Mouse (Mus musculus) heart, embryonic 14.5 days (tissue): ENCODE measurements around the gene Tarbp2. TPM values are rescaled to one million over a fixed set of nuclear protein-coding genes. Genes with fewer than 3 reads are reported as not detected.
A peak's percentile ranks its signal among the peaks of the same experiment; 100 is the strongest.

Source experiments
- ATAC-seq: fragments of 200-750 bp; cut with Nextera tagmentation; 2 replicates; pipeline ENCODE4 v1.8.0; 2017; ENCODE audit warnings: low read depth, moderate TSS enrichment; ENCODE audit not compliant: insufficient number of reproducible peaks, insufficient read depth, low FRiP score
- H3K27ac ChIP-seq, 2 experiments: fragments of 200-500 bp in 1 of 2; fragments of 300-500 bp in 1 of 2; sonication (generic) in 1 of 2; replicated peaks in 1 of 2; 2 replicates each; pipeline ENCODE4 v1.5.1; 2012 to 2014; ENCODE audit warnings: low read depth in 2 of 2, low read length in 2 of 2, control low read depth in 1 of 2, mild to moderate bottlenecking in 1 of 2, mixed read lengths in 1 of 2; ENCODE audit not compliant: control insufficient read depth in 1 of 2, insufficient read depth in 1 of 2
- H3K27me3 ChIP-seq: fragments of 300-500 bp; sonication (generic); 2 replicates; pipeline ENCODE4 v1.6.1; 2014; ENCODE audit warnings: mild to moderate bottlenecking, low read length, control low read depth; ENCODE audit not compliant: control insufficient read depth, insufficient read depth
- H3K36me3 ChIP-seq: fragments of 300-500 bp; sonication (generic); 2 replicates; pipeline ENCODE4 v1.6.1; 2014; ENCODE audit warnings: mild to moderate bottlenecking, control low read depth, low read length, mixed read lengths; ENCODE audit not compliant: control insufficient read depth, insufficient read depth
- H3K4me1 ChIP-seq, 2 experiments: fragments of 200-500 bp in 1 of 2; fragments of 300-500 bp in 1 of 2; sonication (generic) in 1 of 2; 2 replicates each; pipeline ENCODE4 v1.6.1; 2012 to 2014; ENCODE audit warnings: low read length in 2 of 2, control low read depth in 1 of 2, mixed read lengths in 1 of 2; ENCODE audit not compliant: control insufficient read depth in 2 of 2, insufficient read depth in 2 of 2
- H3K4me2 ChIP-seq: fragments of 300-500 bp; sonication (generic); 2 replicates; pipeline ENCODE4 v1.6.1; 2014; ENCODE audit warnings: mild to moderate bottlenecking, low read length
- H3K4me3 ChIP-seq, 2 experiments: fragments of 200-500 bp in 1 of 2; fragments of 300-500 bp in 1 of 2; sonication (generic) in 1 of 2; 2 replicates each; pipeline ENCODE4 v1.5.1; 2012 to 2014; ENCODE audit warnings: low read length in 2 of 2, mild to moderate bottlenecking in 2 of 2, control low read depth in 1 of 2, low read depth in 1 of 2, moderate library complexity in 1 of 2; ENCODE audit not compliant: control insufficient read depth in 1 of 2, insufficient read depth in 1 of 2
- H3K9ac ChIP-seq: fragments of 300-500 bp; sonication (generic); 2 replicates; pipeline ENCODE4 v1.6.1; 2014; ENCODE audit warnings: mild to moderate bottlenecking, low read length
- H3K9me3 ChIP-seq: fragments of 300-500 bp; sonication (generic); 2 replicates; pipeline ENCODE4 v1.6.1; 2016; ENCODE audit warnings: low read length, control low read depth; ENCODE audit not compliant: control insufficient read depth
- WGBS: fragments of 180-500 bp; shearing (Covaris S2); extraction: QIAGEN DNeasy Blood & Tissue Kit; methylation state at CpG from one replicate; pipeline ENCODE4 v1.1.7; 2014; 5-methylcytosine and 5-hydroxymethylcytosine counted together
- polyA plus RNA-seq: library from polyadenylated mRNA; unstranded; fragments of >200 nt; fragmentation: Nextera tagmentation; extraction: Ambion mirVana; gene quantifications from 2 replicates; pipeline ENCODE4 v1.2.1, GENCODE M21; 2014

Gene Tarbp2
- polyA plus RNA-seq, 1 experiment from 2014 or later = 83.8 TPM

DNA sequence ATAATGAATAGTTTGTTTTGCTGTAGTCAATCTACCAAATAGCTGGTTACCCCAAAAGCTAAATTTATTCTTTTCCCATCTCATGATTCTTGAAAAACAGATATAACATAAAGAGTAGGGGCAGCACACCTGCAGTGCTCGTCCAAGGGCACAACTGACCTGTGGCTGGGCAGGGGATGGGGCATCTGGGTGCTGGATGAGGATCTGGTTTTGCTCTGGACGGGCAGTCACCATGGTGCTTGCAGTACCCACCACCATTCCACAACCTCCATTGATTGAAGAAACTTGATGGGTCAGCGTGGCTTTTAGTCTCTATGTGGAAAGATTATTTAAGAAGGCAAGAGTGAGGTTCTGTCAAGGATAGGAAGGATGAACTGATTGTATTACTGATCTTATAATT, 28.3 kb downstream of the Tarbp2 start:
- Histone ChIP-seq H3K36me3 (peaks cover 73% of the 10 kb centered on the region), H3K4me2 (no peak overlapping the region), H3K27me3 (no peaks in the 10 kb centered on the region), H3K4me1 (peaks cover 2 to 13% of the 10 kb centered on the region in 2 experiments; a peak in 2 of 4 replicates), H3K4me3 (no peak overlapping the region), H3K9ac (no peak overlapping the region), H3K9me3 (0 out of 2 replicates have a peak, but pooled peaks cover 4% of the 10 kb centered on the region), H3K27ac (peak overlapping the region in 1 of 2 experiments; percentile 63; a peak in 1 of 4 replicates)
- ATAC-seq = no peak
- WGBS = 90% methylated on average over 3 of the region's 3 CpGs

DNA sequence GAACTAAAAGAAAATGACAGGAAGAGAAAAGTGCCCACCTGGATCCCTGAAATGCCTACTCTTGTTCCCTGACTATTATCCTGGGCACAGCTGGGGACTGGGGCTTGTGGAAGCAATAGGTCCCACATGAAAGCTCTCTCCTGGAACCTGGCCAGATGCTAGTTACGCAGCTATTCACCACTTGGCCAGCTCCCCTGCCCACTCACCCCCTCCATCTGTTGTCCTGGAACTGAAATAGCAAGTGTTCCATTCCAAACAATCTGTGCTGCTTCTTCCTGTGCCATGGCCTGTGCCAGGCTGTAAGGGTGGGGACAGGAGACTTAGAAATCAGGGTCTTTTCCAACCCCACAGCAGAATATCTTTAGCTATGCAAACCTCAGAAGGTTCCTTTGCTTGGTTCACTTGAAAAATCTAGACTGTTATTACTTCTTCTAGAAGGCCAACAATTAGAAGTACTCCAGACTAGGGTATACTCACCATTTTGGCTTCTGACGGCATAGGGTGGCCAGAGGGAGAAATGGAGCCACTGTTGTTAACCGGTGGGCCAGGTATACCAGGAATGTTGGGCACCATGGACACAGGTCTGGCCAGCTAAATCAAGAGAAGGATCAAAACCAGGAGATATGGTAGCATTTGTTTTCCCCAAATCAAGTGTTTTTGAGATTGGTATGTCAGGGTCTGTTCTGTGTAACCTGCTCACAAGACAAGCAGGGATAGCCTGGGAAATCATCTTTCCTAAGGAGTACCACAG, 28.9 kb downstream of the Tarbp2 start:
- H3K9me3 ChIP-seq = 0 out of 2 replicates have a peak, but pooled peaks cover 2% of the 10 kb centered on the region
- H3K36me3 ChIP-seq = peaks cover 73% of the 10 kb centered on the region
- 65% methylated on average over 3 of the region's 3 CpGs for WGBS
- ATAC-seq = peak; percentile 50; the same call in 1 of the 2 replicates
- H3K4me2 ChIP-seq = no peak overlapping the region
- peaks cover 2 to 13% of the 10 kb centered on the region in 2 experiments; a peak in 2 of 4 replicates for H3K4me1 ChIP-seq
- peak overlapping the region; percentile 10 to 63; a peak in 3 of 4 replicates for H3K27ac ChIP-seq
- H3K4me3 ChIP-seq = no peak overlapping the region
- no peak overlapping the region for H3K9ac ChIP-seq
- no peaks in the 10 kb centered on the region for H3K27me3 ChIP-seq

DNA sequence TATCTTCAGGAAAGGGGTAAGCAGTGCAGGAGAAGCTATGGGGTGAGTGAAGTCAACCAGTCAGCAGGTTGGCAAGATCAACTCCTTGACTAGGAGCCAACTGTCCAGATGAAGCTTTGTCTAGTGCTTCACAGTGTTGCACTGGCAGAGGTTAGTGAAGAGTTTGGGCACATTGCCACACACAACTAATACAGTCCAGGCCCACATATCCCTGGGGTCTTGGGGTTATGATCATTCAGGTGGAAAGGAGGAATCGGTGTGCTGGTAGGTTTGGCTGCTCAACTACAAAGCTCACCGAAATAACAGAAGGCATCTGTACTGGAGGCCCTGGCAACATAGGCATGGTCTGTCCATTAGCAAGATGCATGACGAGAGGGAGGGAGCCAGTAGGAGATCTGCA, 29.5 kb downstream of the Tarbp2 start:
- Histone ChIP-seq H3K4me3 (no peak overlapping the region), H3K4me2 (no peak overlapping the region), H3K9ac (no peak overlapping the region), H3K9me3 (no peaks in the 10 kb centered on the region), H3K4me1 (peaks cover 2 to 13% of the 10 kb centered on the region in 2 experiments; a peak in 2 of 4 replicates), H3K27ac (peak overlapping the region in 1 of 2 experiments; percentile 63; a peak in 1 of 4 replicates), H3K27me3 (no peaks in the 10 kb centered on the region), H3K36me3 (peaks cover 73% of the 10 kb centered on the region)
- no peak for ATAC-seq
- 96% methylated on average over 3 of the region's 3 CpGs for WGBS

DNA sequence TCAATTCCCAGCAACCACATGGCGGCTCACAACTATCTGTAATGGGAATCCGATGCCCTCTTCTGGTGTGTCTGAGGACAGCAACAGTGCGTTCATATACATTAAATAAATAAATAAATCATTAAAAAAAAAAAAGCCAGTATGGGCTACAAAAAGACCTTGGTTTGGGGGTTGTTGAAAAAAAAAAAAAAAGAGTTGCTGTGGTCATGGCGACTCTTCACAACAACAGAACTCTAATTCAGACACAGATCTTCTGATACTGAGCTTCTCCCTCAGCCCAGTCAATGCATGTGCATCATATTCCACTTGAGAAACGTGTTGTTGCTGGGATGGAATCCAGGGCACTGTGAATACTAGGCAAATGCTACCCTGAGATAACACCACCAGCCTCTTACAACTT, 34.6 kb downstream of the Tarbp2 start:
- H3K9me3 ChIP-seq = no peaks in the 10 kb centered on the region
- no peaks in the 10 kb centered on the region for H3K27me3 ChIP-seq
- 91% methylated on average over 5 of the region's 5 CpGs for WGBS
- no peak overlapping the region for H3K27ac ChIP-seq
- H3K36me3 ChIP-seq = peaks cover 69% of the 10 kb centered on the region
- no peak overlapping the region for H3K4me3 ChIP-seq
- ATAC-seq = no peak
- H3K4me1 ChIP-seq = no peaks in the 10 kb centered on the region
- H3K9ac ChIP-seq = no peak overlapping the region
- H3K4me2 ChIP-seq = no peak overlapping the region

DNA sequence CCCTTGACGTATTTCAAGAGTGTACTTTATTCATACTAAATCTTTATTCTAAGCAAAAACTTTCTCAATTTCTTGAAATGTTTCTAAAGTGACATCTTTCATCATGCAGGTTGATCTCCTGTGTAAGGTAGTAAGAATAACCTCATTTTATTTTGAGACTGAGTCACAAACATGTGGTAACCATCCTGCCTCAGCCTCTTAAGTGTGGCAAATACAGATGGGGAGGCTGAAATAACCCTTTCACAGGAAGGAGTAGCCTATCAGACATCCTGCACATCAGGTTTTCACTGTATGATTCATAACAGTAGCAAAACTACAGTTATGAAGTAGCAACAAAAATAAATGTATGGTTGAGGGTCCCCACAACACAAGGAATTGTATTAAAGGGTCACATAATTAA, 37.6 kb downstream of the Tarbp2 start:
- Histone ChIP-seq H3K36me3 (peaks cover 67% of the 10 kb centered on the region), H3K27me3 (no peaks in the 10 kb centered on the region), H3K4me3 (no peak overlapping the region), H3K4me2 (no peak overlapping the region), H3K9me3 (no peaks in the 10 kb centered on the region), H3K27ac (no peak overlapping the region), H3K4me1 (no peaks in the 10 kb centered on the region), H3K9ac (no peak overlapping the region)
- 95% methylated on average over 1 of the region's 1 CpGs for WGBS
- ATAC-seq = no peak

DNA sequence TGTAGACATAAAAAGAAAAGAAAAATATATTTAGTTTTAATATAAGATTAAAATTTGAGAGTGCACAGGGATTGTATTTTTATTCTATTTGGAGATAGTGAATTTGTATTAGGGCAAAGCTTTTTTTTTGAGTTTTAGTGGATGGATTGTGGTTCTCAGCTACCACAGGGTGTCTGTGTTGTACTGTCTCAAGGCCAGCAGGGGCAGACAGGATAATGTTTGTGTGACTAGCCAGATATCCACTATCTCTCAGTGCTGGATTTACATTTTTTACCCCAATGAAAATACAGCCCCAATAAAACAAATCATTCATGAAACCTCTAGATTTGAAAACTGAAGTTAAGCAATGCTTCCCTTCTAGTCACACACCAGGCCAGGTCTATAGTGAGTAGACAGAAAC, 39.6 kb downstream of the Tarbp2 start:
- Histone ChIP-seq H3K36me3 (peaks cover 59% of the 10 kb centered on the region), H3K4me3 (no peak overlapping the region), H3K27me3 (no peaks in the 10 kb centered on the region), H3K9me3 (no peaks in the 10 kb centered on the region), H3K9ac (no peak overlapping the region), H3K27ac (0 out of 4 replicates have a peak overlapping the region, but pooled peaks of 1 of the 2 experiments have one; percentile 41), H3K4me1 (no peaks in the 10 kb centered on the region), H3K4me2 (no peak overlapping the region)
- no peak for ATAC-seq

DNA sequence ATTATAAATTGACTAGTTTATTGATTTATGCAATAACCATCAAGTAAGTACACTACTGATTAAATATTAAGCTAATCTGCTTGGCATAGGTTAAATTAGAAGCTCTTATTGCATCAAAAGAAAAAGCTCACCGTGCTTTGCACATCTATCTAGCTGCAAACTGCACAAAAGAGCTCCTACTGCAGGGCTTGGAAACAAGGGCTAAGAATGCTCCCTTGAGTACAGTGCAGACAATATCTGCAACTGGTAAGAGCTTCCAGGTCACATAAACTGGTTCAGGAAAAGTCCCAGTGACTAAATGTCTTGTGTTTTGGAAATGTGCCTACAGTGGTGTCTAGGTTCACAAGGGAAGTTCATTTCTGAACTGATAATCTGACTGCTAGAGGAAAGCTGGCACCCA, 44.5 kb downstream of the Tarbp2 start:
- Histone ChIP-seq H3K27ac (no peak overlapping the region), H3K4me1 (no peaks in the 10 kb centered on the region), H3K9ac (no peak overlapping the region), H3K4me2 (no peak overlapping the region), H3K36me3 (peaks cover 32% of the 10 kb centered on the region), H3K27me3 (no peaks in the 10 kb centered on the region), H3K4me3 (no peak overlapping the region), H3K9me3 (no peaks in the 10 kb centered on the region)
- ATAC-seq = no peak
- 84% methylated on average over 1 of the region's 1 CpGs for WGBS
